Mouse (Mus musculus) left cerebral cortex, postnatal 4 days (tissue): ENCODE measurements at regions not wholly inside any gene's neighbourhood (a gene's known extent, or its start where the extent isn't known, plus 50 kb on each side); places are given as distances from the start of the nearest gene placed in this dataset.
A peak's percentile ranks its signal among the peaks of the same experiment; 100 is the strongest.

Experiments used
- DNase-seq: peaks from one replicate; pipeline ENCODE4 v3.0.0-alpha.2; 2022
- intact Hi-C: fragments of 180-260 bp; cut with DNase I; formaldehyde crosslinking; loops from one replicate; pipeline ENCODE4 v1.15.1; 2025

DNA sequence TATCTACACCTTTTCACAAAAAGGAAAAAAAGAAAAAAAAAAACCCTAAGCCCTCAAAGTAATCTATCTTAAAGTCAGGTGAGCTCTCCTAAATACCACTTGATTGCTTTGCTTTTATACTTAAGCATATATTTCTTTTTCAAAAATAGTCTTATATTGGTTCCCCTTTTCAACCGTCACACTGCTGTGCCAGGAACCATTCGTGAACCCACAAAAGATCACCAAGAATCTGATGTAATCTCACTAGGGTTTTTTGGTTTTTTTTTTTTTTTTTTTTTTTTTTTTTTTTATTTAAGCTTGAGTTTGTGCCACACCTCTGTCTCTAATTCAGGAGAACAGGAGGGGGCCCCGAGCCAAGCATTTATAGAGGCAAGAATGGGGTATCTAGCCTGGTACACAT is 1482.7 kb downstream of the Slc22a22 start:
- DNase-seq: no peak
- intact Hi-C loops: no loop called here

- peak; percentile 2 for DNase-seq
- intact Hi-C loops: no loop called here
These were observed 1501.6 kb downstream of the Slc22a22 start for GRCm38 (mm10) chr15:55975843-55976242.

GRCm38 (mm10) chr15:55966780-55967179 is 1510.6 kb downstream of the Slc22a22 start:
- peak; percentile 53 for DNase-seq
- intact Hi-C loops: no loop called here

GRCm38 (mm10) chr15:55965296-55965695 is 1512.1 kb downstream of the Slc22a22 start:
- intact Hi-C loops: no loop called here

GRCm38 (mm10) chr15:55962093-55962492 is 1515.3 kb downstream of the Slc22a22 start:
- intact Hi-C loops: no loop called here
- DNase-seq: no peak

More at GRCm38 (mm10) chr15:55965296-55965695, 1512.1 kb downstream of the Slc22a22 start:
- no peak for DNase-seq
